Mouse (Mus musculus) activated CD4-positive, CD25-positive, alpha-beta regulatory T cell, adult 4 months (primary cell): ENCODE results near the gene Psen2. TPM values are rescaled to one million over a fixed set of nuclear protein-coding genes. Genes with fewer than 3 reads are reported as not detected.

Experiments used
- ATAC-seq: one replicate; pipeline ENCODE4 v1.8.0; 2017
- polyA plus RNA-seq, 2 experiments: library from polyadenylated mRNA; unstranded; fragments of 100-300 nt; shearing (Covaris generic); gene quantifications; one replicate each; pipeline ENCODE4 v1.2.1; 2017

Psen2 gene
- polyA plus RNA-seq, 2 experiments from 2014 or later: 109 to 116 TPM

GRCm38 (mm10) chr1:180248593-180249146 is 14.6 kb downstream of the Psen2 start:
- peak; percentile 8 for ATAC-seq

DNA sequence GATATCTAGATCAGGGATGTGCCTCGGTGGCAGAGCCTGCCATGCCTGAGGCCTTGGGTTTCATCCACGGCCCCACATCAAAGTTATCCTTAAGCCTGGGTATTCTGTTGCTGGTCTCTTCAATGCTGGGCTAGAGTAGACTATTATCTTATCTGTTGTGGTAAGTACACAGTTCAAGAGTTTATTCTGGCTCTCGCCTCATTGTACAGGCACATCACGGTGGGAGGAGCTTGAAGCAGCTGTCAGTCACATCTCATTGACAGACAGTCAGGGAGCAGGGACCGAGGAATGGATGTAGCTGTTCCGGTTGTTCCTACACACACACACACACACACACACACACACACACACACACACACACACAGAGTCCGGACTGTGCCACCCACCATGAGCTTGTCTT is 15.3 kb downstream of the Psen2 start:
- no peak for ATAC-seq

- no peak for ATAC-seq
Observed at GRCm38 (mm10) chr1:180245741-180246507, 17.3 kb downstream of the Psen2 start.

- no peak for ATAC-seq
Observed at GRCm38 (mm10) chr1:180231729-180232128, 31.5 kb downstream of the Psen2 start.

- ATAC-seq: no peak
Observed at GRCm38 (mm10) chr1:180230580-180230979, 32.7 kb downstream of the Psen2 start.

DNA sequence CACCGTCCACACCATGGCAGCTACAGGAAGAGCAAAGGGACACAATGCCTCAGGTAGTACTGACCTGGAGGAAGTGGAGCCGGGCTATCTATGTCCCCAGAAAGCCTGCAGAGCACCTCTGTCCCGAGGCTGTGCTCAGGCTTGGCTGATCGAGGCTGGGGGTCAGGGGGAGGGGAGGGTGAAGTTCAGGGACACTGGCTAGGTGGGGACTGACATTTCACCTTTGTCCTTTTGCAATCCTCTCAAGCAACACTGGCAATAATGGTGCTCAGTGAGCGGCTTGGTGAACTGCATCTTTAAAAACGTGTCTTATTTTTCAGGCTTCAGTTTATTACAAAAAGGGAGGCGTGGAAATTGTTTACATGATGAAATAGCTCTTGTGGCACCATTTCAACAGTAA is 33.3 kb downstream of the Psen2 start:
- no peak for ATAC-seq

DNA sequence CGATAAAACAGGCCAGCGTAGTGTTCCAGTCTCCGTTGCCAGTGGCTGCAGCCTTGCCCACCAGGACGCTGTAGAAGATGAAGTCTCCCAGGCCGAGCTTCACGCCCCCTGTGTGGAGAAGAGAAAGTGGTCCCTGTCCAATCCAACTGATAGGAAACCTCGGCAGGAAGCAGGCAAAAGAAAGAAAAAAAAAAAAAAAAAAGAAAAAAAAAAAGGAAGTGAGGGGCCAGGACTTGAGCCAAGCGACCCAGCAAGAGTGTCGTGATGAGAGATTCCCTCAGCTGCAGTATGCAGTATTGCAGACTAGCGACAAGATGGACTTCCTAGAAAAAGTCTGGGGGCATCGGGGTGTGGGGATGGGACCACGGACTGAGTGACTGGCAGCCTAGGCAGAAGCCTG is 34.4 kb downstream of the Psen2 start:
- no peak for ATAC-seq

- ATAC-seq: no peak
Observed at GRCm38 (mm10) chr1:180226766-180227165, 36.5 kb downstream of the Psen2 start.

DNA sequence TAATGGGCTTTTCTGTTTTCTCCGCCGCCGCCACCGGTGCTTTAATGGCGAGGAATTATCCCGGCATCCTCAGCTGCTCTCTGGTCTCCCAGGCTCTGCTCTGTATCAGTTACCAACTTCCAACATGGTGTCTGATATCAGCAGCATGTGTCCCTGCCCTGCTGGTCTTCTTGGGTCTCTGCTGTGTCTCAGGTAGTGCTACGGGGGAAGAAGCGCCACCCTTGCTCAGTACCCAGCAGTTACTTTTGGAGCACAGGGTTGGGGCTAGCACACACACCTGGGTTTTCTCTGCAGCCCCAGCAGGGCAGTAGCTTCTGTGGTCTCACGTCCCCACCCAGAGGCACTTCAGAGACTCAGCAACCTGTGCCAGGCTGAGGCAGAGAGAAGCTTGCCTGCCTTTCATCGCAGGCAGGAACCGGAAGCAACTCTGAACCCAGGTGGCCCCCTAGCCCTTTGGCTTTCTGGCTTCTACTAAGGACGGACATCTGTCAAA is 37.0 kb downstream of the Psen2 start:
- ATAC-seq: peak; percentile 79

GRCm38 (mm10) chr1:180225500-180226220 is 37.6 kb downstream of the Psen2 start:
- peak; percentile 85 for ATAC-seq

- ATAC-seq: no peak
Observed at GRCm38 (mm10) chr1:180222007-180222406, 41.2 kb downstream of the Psen2 start.

DNA sequence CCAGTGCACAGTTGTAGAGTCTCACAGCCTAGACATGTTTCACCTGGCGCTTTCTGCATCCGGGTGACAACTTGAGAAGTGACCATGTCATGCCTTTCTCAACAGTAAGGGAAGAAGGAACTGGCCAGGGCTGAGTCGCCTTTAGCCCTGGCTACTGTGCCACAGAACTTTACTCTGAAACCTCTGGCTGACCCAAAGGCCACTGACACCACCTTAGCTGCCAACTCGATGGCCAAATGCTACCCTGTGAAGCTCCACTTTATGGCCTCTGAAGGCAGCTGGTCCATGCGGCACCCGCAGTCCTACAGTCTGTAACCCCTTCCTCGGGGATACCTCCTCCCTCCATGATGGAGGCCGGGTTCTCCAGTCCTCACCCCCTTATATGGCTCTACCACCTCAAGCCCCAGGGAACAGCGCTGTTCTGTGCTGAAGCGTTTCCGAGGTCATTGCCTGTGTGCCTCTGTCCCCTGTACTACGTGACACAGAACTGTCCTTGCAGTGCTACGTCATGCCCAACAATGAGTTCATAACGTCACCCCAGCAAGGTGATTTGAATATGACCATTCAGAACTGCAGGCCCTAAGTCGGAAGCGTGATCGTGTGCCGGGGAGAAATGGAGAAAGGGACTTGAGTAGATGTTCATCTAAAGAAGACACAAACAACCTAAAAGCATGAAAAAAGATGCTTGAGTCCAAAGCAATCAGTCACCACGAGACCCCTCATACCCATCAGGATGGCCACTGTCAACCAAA is 42.3 kb downstream of the Psen2 start:
- ATAC-seq: no peak

- ATAC-seq: no peak
Observed at GRCm38 (mm10) chr1:180216541-180217276, 46.5 kb downstream of the Psen2 start.

GRCm38 (mm10) chr1:180215044-180215443 is 48.2 kb downstream of the Psen2 start:
- ATAC-seq: peak; percentile 94

- ATAC-seq: no peak
Observed at GRCm38 (mm10) chr1:180212911-180213310, 50.3 kb downstream of the Psen2 start.

DNA sequence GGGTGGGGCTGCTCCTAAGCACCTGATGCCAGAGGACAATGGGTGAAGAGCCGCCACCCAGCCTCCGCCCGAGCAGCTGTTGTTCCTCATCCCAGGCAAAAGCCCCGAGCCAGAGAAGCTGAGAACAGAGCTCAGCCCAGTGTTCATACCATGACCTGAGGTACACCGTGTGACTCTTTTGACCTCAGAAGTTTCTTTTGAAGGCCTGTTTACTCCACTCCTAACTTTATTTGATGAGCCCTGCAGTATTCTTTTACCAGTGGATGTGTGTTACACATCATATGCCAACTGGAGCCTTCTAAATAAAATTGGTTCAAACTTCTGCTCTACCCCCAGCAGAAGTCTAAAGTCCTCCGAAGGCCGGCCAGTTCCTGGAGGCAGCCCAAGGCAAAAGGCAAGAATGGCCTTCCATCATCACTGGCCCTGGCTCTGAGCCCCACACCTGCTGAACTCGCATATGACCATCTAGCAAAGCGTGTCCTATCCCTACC is 52.4 kb downstream of the Psen2 start:
- no peak for ATAC-seq

- no peak for ATAC-seq
Observed at GRCm38 (mm10) chr1:180210031-180210432, 53.2 kb downstream of the Psen2 start.

DNA sequence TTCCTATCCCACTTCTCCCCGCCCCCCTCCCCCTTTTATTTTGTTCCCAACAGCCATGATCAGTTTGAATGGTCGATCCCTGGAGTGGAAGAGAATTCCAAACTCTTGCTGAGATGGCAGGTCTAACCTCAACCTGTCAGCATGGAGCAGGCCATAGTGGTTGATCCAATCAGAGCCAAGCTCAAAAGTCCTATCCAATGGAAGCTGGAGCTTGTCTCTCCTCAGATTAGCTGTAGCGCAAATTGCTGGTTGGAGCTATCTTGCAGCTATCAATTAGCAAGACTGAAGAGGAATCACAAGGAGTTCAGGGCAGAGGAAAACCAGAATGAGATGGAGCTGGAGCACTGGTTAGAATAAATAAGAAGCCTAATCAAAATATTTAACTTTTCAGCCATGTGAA is 54.9 kb downstream of the Psen2 start:
- no peak for ATAC-seq

- ATAC-seq: no peak
Observed at GRCm38 (mm10) chr1:180200722-180201121, 62.5 kb downstream of the Psen2 start.

GRCm38 (mm10) chr1:180199715-180200050 is 63.6 kb downstream of the Psen2 start:
- ATAC-seq: no peak

DNA sequence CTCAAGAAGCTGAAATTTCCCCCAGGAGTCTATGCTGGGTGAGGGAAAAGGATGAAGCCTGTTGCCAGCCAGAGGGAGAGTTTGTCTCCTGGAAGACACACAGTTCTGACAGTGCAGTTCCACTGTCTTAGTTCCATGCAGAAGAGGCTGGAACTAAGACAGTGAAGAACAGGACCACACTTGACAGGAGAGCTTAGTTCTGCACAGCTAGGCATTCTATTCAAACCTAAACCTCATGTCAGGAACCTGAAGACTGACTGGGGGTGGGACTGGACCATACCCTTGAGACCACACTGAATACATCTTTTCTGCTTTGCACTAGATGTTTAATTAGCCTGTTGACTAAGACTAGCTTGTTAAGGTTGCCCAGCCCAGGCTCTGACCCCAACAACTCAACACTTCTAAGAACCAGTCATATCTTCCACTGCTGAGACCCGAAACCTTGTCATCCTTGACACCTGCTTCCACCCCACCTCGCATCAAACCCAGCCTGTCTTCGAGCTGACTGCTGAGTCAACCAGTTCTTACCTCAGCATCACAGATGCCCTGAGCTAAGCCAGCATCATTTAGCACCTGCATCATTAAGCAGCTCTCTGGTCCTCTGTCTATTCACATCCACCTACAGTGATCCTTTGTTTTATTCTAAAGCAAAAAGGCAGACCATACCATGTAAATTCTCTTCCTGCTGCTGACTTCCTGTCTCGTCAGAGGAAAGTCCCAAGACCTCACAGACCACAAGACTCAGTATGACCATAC is 64.1 kb downstream of the Psen2 start, which contains the start of gene Coq8a:
Coq8a (minus strand) TSS at position 644 of the 756 bp plus-strand sequence.
- peak; percentile 40 for ATAC-seq
